Mouse (Mus musculus) liver, adult 2 months (tissue): ENCODE results near the gene Nupr1l. TPM values are rescaled to one million over a fixed set of nuclear protein-coding genes. Genes with fewer than 3 reads are reported as not detected.

Experiments
- DNase-seq: peaks from one replicate; pipeline ENCODE4 v3.0.0-alpha.2; 2011; ENCODE audit warnings: low read depth, low spot score; ENCODE audit errors: extremely low read depth
- H3K27ac ChIP-seq: fragments of 200-500 bp; replicated peaks from 2 replicates; pipeline ENCODE4 v1.5.1; 2012; ENCODE audit warnings: low read depth, mild to moderate bottlenecking, control low read depth, inconsistent platforms, low read length; ENCODE audit not compliant: insufficient read depth
- H3K27me3 ChIP-seq: fragments of 200-500 bp; 2 replicates; pipeline ENCODE4 v1.6.1; 2012; ENCODE audit warnings: mild to moderate bottlenecking, moderate library complexity, low read length, inconsistent platforms; ENCODE audit not compliant: control insufficient read depth, insufficient read depth
- H3K36me3 ChIP-seq: fragments of 200-500 bp; 2 replicates; pipeline ENCODE4 v1.6.1; 2012; ENCODE audit warnings: low read length, inconsistent platforms; ENCODE audit not compliant: control insufficient read depth, insufficient read depth
- H3K4me1 ChIP-seq: fragments of 200-500 bp; 2 replicates; pipeline ENCODE4 v1.6.1; 2011; ENCODE audit warnings: low read length; ENCODE audit not compliant: control insufficient read depth, insufficient read depth
- H3K4me3 ChIP-seq: fragments of 200-500 bp; 2 replicates; pipeline ENCODE4 v1.5.1; 2011; ENCODE audit warnings: low read depth, mild to moderate bottlenecking, control low read depth, low read length, moderate library complexity; ENCODE audit not compliant: insufficient read depth
- H3K79me2 ChIP-seq: fragments of 200-500 bp; 2 replicates; pipeline ENCODE4 v1.6.1; 2012; ENCODE audit warnings: inconsistent platforms, mild to moderate bottlenecking, low read length, moderate library complexity; ENCODE audit not compliant: control insufficient read depth, insufficient read depth
- H3K9ac ChIP-seq: fragments of 200-500 bp; 2 replicates; pipeline ENCODE4 v1.6.1; 2012; ENCODE audit warnings: low read depth, mild to moderate bottlenecking, control low read depth, inconsistent platforms, low read length
- CTCF ChIP-seq: fragments of 200-500 bp; IDR thresholded peaks from 2 replicates; pipeline ENCODE4 v1.5.1; 2011; ENCODE audit warnings: low read depth, low read length, control low read depth
- POLR2A ChIP-seq: fragments of 200-500 bp; IDR thresholded peaks from 2 replicates; pipeline ENCODE4 v1.6.1; 2011; ENCODE audit warnings: low read length, control low read depth; ENCODE audit not compliant: insufficient read depth; ENCODE audit errors: extremely low read depth
- WGBS: fragments of 180-500 bp; shearing (Covaris S2); methylation state at CpG from one replicate; pipeline ENCODE4 v1.1.7; 2018; 5-methylcytosine and 5-hydroxymethylcytosine counted together
- polyA plus RNA-seq: library from polyadenylated mRNA; depleted of rRNA; stranded (reverse); fragments of >200 nt; gene quantifications from 2 replicates; pipeline ENCODE4 v1.2.3, GENCODE M21; 2012
- total RNA-seq: library from RNA; depleted of rRNA; stranded (reverse); fragments of >200 nt; gene quantifications from 2 replicates; pipeline ENCODE4 v1.2.3, GENCODE M21; 2014

The Nupr1l gene
- total and polyA plus RNA-seq, 2 experiments = 2.2 TPM

DNA sequence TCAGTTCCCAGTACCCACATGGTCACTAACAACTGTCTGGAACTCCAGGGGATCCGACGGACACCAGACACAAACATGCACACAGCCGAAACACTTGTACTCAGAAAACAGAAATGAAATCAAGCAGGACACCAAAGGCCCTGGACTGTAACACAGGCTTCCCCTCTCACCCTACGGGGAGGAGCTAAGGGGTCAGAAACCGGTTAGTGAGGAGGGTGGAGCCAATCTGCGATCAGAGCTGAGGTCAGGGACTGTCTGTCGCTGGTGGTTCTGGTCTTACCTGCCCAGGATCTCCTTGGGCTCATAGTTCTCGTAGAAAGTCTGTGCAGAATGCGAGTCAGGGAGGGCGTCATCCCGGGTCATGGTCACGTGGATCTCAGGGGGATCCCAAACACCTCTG lies 34.4 kb upstream of the Nupr1l start:
- H3K27ac ChIP-seq = no peak overlapping the region
- H3K4me1 ChIP-seq = 0 out of 2 replicates have a peak, but pooled peaks cover 2% of the 10 kb centered on the region
- no peak overlapping the region for H3K4me3 ChIP-seq
- TF ChIP-seq CTCF (no peak), POLR2A (no peak)
- no peaks in the 10 kb centered on the region for H3K27me3 ChIP-seq
- WGBS = 80% methylated on average over 12 of the region's 12 CpGs
- no peak for DNase-seq
- H3K36me3 ChIP-seq = no peaks in the 10 kb centered on the region
- no peaks in the 10 kb centered on the region for H3K79me2 ChIP-seq
- H3K9ac ChIP-seq = no peak overlapping the region

DNA sequence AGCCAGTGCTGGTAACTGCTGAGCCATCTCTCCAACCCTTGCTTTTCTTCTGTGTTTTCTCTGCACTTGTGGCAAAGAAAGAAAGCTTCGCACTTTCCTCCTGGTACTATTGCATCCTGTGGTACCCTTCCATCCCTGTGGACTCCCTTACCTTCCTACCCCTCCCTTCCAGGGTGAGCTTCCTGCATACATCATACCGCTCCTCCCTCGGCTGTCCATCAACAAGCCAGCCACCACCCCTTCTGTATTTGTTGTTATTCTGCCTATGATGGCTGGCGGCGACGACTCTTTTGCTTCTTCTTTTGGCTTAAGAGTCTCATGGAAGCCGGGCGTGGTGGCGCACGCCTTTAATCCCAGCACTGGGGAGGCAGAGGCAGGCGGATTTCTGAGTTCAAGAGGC lies 33.2 kb upstream of the Nupr1l start:
- WGBS = 79% methylated on average over 11 of the region's 11 CpGs
- TF ChIP-seq POLR2A = no peak
- TF ChIP-seq CTCF = no peak
- H3K9ac ChIP-seq = no peak overlapping the region
- H3K4me1 ChIP-seq = 0 out of 2 replicates have a peak, but pooled peaks cover 2% of the 10 kb centered on the region
- no peaks in the 10 kb centered on the region for H3K27me3 ChIP-seq
- H3K4me3 ChIP-seq = no peak overlapping the region
- H3K27ac ChIP-seq = no peak overlapping the region
- no peaks in the 10 kb centered on the region for H3K36me3 ChIP-seq
- no peak for DNase-seq
- H3K79me2 ChIP-seq = no peaks in the 10 kb centered on the region

DNA sequence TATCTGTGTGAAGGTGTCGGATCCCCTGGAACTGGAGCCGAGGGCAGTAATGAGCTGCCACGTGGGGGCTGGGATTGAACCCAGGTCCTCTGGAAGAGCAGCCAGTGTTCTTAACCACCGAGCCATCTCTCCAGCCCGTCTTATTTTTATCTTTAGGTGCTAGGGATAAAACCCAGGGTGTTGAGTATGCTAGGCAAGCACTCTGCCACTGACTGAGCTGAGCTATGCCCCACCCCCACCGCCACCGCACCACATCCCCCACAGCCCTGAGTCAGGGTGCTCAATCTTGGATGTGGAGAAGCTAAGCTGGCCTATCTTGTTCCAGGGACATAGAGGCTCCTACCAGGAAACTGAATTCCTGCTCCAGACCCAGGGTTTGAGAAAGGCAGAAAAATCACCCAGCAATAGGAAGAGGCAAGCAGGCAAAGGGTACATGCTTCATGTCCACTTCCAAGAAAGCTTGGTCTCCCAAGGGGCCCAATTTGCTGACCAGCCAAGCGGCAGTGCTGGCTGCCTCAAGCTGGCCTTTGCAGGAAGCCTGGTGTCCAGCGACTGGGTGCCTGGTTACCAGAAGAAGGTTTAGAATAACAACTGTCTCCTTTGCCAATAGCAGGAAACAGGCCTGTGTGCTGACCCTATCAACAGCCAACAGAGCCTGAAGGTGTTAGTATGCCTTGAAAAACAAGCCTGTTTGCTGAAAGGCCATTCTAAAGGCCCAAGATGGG lies 30.4 kb upstream of the Nupr1l start:
- DNase-seq = no peak
- Histone ChIP-seq H3K4me3 (no peak overlapping the region), H3K27ac (no peak overlapping the region), H3K79me2 (no peaks in the 10 kb centered on the region), H3K36me3 (peaks cover 19% of the 10 kb centered on the region), H3K27me3 (no peaks in the 10 kb centered on the region), H3K4me1 (0 out of 2 replicates have a peak, but pooled peaks cover 2% of the 10 kb centered on the region), H3K9ac (no peak overlapping the region)
- TF ChIP-seq CTCF (no peak), POLR2A (no peak)
- 84% methylated on average over 9 of the region's 9 CpGs for WGBS

DNA sequence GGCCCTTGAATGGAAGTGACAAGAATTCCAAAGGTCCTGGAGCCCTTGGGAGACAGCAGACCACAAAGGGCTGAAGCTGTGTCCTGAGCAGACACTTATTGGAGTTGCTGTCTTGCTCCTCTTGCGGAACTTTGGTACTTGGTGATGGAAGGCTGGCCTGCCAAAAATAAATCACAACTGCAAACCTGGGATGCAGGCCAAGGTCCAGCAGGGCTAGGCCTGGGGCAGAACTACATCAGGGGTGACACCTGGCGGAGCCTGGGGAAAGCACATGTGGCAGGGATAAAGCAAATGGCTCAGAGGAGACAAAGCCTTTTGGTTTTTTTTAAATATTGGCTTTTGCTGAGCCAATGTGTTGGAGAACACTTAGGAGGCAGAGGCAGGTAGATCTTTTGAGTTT lies 29.4 kb upstream of the Nupr1l start:
- TF ChIP-seq CTCF (peak; percentile 94), POLR2A (no peak)
- Histone ChIP-seq H3K79me2 (no peaks in the 10 kb centered on the region; the same call in 1 of the 2 replicates), H3K4me3 (no peak overlapping the region), H3K27ac (no peak overlapping the region), H3K9ac (no peak overlapping the region), H3K36me3 (peaks cover 26% of the 10 kb centered on the region), H3K4me1 (0 out of 2 replicates have a peak, but pooled peaks cover 2% of the 10 kb centered on the region), H3K27me3 (no peaks in the 10 kb centered on the region)
- DNase-seq = peak; percentile 90
- WGBS = 13% methylated on average over 2 of the region's 2 CpGs

DNA sequence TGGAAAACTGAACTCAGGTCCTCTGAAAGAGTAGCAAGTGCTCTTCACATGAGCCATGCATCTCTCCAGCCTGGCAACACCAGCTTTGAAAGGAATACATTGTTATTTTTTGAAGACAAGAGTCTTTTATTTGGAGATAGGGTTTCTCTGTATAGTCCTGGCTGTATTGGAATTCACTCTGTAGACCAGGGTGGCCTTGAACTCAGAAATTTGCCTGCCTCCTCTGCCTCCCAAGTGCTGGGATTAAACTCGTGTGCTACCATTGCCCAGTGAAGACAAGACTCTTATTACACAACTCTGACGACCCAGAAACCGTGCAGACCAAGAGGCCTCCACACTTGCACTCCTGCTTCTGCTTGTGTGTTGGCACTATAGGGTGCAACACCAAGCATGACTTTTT lies 28.5 kb upstream of the Nupr1l start:
- WGBS = 24% methylated on average over 3 of the region's 3 CpGs
- Histone ChIP-seq H3K4me3 (no peak overlapping the region), H3K36me3 (peaks cover 34% of the 10 kb centered on the region), H3K79me2 (peaks cover 3% of the 10 kb centered on the region; the same call in 1 of the 2 replicates), H3K27me3 (no peaks in the 10 kb centered on the region), H3K9ac (no peak overlapping the region), H3K27ac (no peak overlapping the region), H3K4me1 (peaks cover 5% of the 10 kb centered on the region; the same call in 1 of the 2 replicates)
- no peak for TF ChIP-seq CTCF
- DNase-seq = no peak

DNA sequence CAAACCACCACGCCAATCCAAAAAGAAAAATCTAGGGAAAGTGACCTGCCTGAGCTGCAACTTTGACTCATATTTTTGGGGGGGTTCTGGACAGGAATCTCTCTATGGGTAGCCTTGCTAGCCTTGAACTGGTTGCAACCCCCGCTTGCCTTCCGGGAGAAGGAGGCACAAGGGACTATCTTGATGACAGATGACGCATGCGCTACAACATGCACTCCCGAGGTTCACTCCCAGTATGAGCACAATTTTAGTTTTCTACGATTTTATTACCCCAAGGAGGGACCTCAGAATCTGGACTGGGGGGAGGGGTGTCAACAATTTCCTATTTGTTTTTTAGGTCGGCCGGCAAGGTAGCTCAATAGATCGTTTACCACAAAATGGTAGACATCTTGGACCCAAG lies 22.1 kb upstream of the Nupr1l start:
- DNase-seq = no peak
- H3K79me2 ChIP-seq = peaks cover 14% of the 10 kb centered on the region; the same call in 1 of the 2 replicates
- H3K9ac ChIP-seq = peak overlapping the region; percentile 74
- WGBS = 5% methylated on average over 10 of the region's 10 CpGs
- H3K36me3 ChIP-seq = peaks cover 28% of the 10 kb centered on the region
- H3K4me1 ChIP-seq = peaks cover 8% of the 10 kb centered on the region
- no peaks in the 10 kb centered on the region for H3K27me3 ChIP-seq
- peak overlapping the region; percentile 86 for H3K4me3 ChIP-seq
- H3K27ac ChIP-seq = peak overlapping the region; percentile 93; the same call in 1 of the 2 replicates
- TF ChIP-seq CTCF = no peak
- TF ChIP-seq POLR2A = no peak
